Mouse (Mus musculus): ENCODE results near the gene Zfp882. TPM values are rescaled to one million over a fixed set of nuclear protein-coding genes. Genes with fewer than 3 reads are reported as not detected.

Gene Zfp882
- polyA plus RNA-seq, 1 experiment from 2014 or later, result 18.4 TPM

- no peak overlapping the region for H3K27ac ChIP-seq (ENCODE audit: low read length)
- no peak overlapping the region for H3K9ac ChIP-seq (ENCODE audit: low read depth, low read length)
- no peak overlapping the region for H3K4me3 ChIP-seq (ENCODE audit: low read depth, low read length)
- H3K4me1 ChIP-seq (ENCODE audit: control insufficient read depth, insufficient read depth, low read length), result no peaks in the 10 kb centered on the region
- no peak for ATAC-seq
- WGBS, result 97% methylated on average over 2 of the region's 2 CpGs
- H3K9me3 ChIP-seq (replicated peaks; ENCODE audit: control insufficient read depth, low read length, poor library complexity, severe bottlenecking), result no peaks in the 10 kb centered on the region; the same call in 1 of the 2 replicates
- H3K4me2 ChIP-seq (ENCODE audit: low read length), result no peak overlapping the region
- no peaks in the 10 kb centered on the region for H3K27me3 ChIP-seq (ENCODE audit: control insufficient read depth, insufficient read depth, low read depth, low read length)
- H3K36me3 ChIP-seq (ENCODE audit: control insufficient read depth, insufficient read depth, low read length), result peaks cover 36% of the 10 kb centered on the region
These were observed 56.8 kb downstream of the Zfp882 start for GRCm38 (mm10) chr8:71965166-71965565.

Other genes starting within 250 kb of the Zfp882 start
- gene Unc13a, start 236.9 kb upstream of the Zfp882 start, polyA plus RNA-seq (2015; fragmentation: Nextera tagmentation; extraction: Ambion mirVana), result 23.5 and 29.0 TPM in 2 replicates
- 4.7 and 5.4 TPM in 2 replicates for gene Jak3, start 232.3 kb upstream of the Zfp882 start, polyA plus RNA-seq (2015; fragmentation: Nextera tagmentation; extraction: Ambion mirVana)
- gene Insl3, start 219.4 kb upstream of the Zfp882 start, polyA plus RNA-seq (2015; fragmentation: Nextera tagmentation; extraction: Ambion mirVana), result 1.4 TPM in 1 of 2 replicates, not detected in the other
- gene B3gnt3, start 206.8 kb upstream of the Zfp882 start, polyA plus RNA-seq (2015; fragmentation: Nextera tagmentation; extraction: Ambion mirVana), result 0.20 and 0.50 TPM in 2 replicates
- gene Fcho1, start 182.9 kb upstream of the Zfp882 start, polyA plus RNA-seq (2015; fragmentation: Nextera tagmentation; extraction: Ambion mirVana), result 88.4 and 107 TPM in 2 replicates
- 9.6 and 9.9 TPM in 2 replicates for gene Zfp709, start 26.6 kb upstream of the Zfp882 start, polyA plus RNA-seq (2015; fragmentation: Nextera tagmentation; extraction: Ambion mirVana)
- gene Zfp617, start within 50 bp of the Zfp882 start, polyA plus RNA-seq (2015; fragmentation: Nextera tagmentation; extraction: Ambion mirVana), result 32.7 and 33.6 TPM in 2 replicates
- 15.2 and 17.6 TPM in 2 replicates for gene Zfp961, start 42.4 kb downstream of the Zfp882 start, polyA plus RNA-seq (2015; fragmentation: Nextera tagmentation; extraction: Ambion mirVana)
- 0.42 and 0.70 TPM in 2 replicates for gene Cyp4f18, start 101.0 kb downstream of the Zfp882 start, polyA plus RNA-seq (2015; fragmentation: Nextera tagmentation; extraction: Ambion mirVana)
- not detected in 2 replicates for gene Olfr372, start 132.6 kb downstream of the Zfp882 start, polyA plus RNA-seq (2015; fragmentation: Nextera tagmentation; extraction: Ambion mirVana)
- gene Olfr373, start 174.6 kb downstream of the Zfp882 start, polyA plus RNA-seq (2015; fragmentation: Nextera tagmentation; extraction: Ambion mirVana), result not detected in 2 replicates
- 0.04 TPM in 1 of 2 replicates, not detected in the other for gene Olfr374, start 198.4 kb downstream of the Zfp882 start, polyA plus RNA-seq (2015; fragmentation: Nextera tagmentation; extraction: Ambion mirVana)
- gene Tpm4, start 226.4 kb downstream of the Zfp882 start, polyA plus RNA-seq (2015; fragmentation: Nextera tagmentation; extraction: Ambion mirVana), result 151 and 168 TPM in 2 replicates